In genomic region chr2:73983166-73983565, GRCm38 (mm10) we compare ENCODE assay signal across 12 mouse cellular contexts.
DNase-seq lines count a peak whose midpoint lies in the region.
"Had no signal": no experiment of that assay in that cellular context is flagged by ENCODE, and none has a peak within 500 bp of the region (broad histone marks: within the 10 kb centered on the region; RNA-seq: fewer than 3 reads in every experiment).

No protein-coding gene starts in this region.

- peak; percentile 31 for DNase-seq in kidney, adult 9 months
- no peak for DNase-seq in kidney, postnatal 10 days
- peak; percentile 76 for DNase-seq in embryo, embryonic 10 days (ENCODE audit: low spot score)
- peak; percentile 68 for DNase-seq in embryo, embryonic 11 days
- DNase-seq in mesoderm, embryonic 11.5 days (ENCODE audit: low read depth, low spot score), result peak; percentile 48
- no peak for DNase-seq in heart, adult 9 months (ENCODE audit: low spot score in 2 of 2)
- DNase-seq: adrenal gland, postnatal 14 days; cerebellum, adult 18-20 months; cerebellum, postnatal 10 days; gastrocnemius, postnatal 14 days; heart, adult 2 months; heart, postnatal 36 days had no signal

Comparison
In these comparisons a context has a peak if more than half of its experiments do, and no peak if none do; other contexts are left out.
1. DNase-seq: peak in kidney, adult 9 months (single experiment), embryo, embryonic 10 days (single experiment), embryo, embryonic 11 days (single experiment) and mesoderm, embryonic 11.5 days (single experiment); none in kidney, postnatal 10 days (single experiment) and heart, adult 9 months (0 of 2).